Mouse (Mus musculus) thymus, adult 2 months (tissue): ENCODE measurements at regions not wholly inside any gene's neighbourhood (a gene's known extent, or its start where the extent isn't known, plus 50 kb on each side); places are given as distances from the start of the nearest gene placed in this dataset.

Experiments used
- CTCF ChIP-seq: fragments of 200-500 bp; IDR thresholded peaks from 2 replicates; pipeline ENCODE4 v1.5.1; 2012; ENCODE audit warnings: mild to moderate bottlenecking, control low read depth, low read length, moderate library complexity, borderline replicate concordance; ENCODE audit not compliant: control insufficient read depth, poor library complexity, insufficient read depth; ENCODE audit errors: extremely low read depth
- POLR2A ChIP-seq: fragments of 200-500 bp; IDR thresholded peaks from 2 replicates; pipeline ENCODE4 v1.6.1; 2012; ENCODE audit warnings: mild to moderate bottlenecking, low read length, control low read depth, moderate library complexity; ENCODE audit not compliant: control insufficient read depth, poor library complexity, insufficient read depth; ENCODE audit errors: extremely low read depth

GRCm38 (mm10) chr17:4029202-4029601, 333.1 kb upstream of the Nox3 start:
- no peak for TF ChIP-seq POLR2A
- TF ChIP-seq CTCF: no peak
